Mouse (Mus musculus) intestine, embryonic 14.5 days (tissue): Measurements from ENCODE around the gene Scpep1. TPM values are rescaled to one million over a fixed set of nuclear protein-coding genes. Genes with fewer than 3 reads are reported as not detected.

Source experiments
- ATAC-seq: fragments of 200-750 bp; cut with Nextera tagmentation; replicated peaks from 2 replicates; pipeline ENCODE4 v1.8.0; 2017; ENCODE audit warnings: low read depth, moderate number of reproducible peaks, moderate TSS enrichment, moderate library complexity; ENCODE audit not compliant: low FRiP score, low TSS enrichment
- DNase-seq: peaks from one replicate; pipeline ENCODE4 v3.0.0-alpha.2; 2018; ENCODE audit warnings: low spot score
- H3K27ac ChIP-seq: fragments of 300-500 bp; sonication (generic); 2 replicates; pipeline ENCODE4 v1.5.1; 2014; ENCODE audit warnings: low read depth, mild to moderate bottlenecking, control low read depth
- H3K27me3 ChIP-seq: fragments of 300-500 bp; sonication (generic); replicated peaks from 2 replicates; pipeline ENCODE4 v1.6.1; 2014; ENCODE audit warnings: low read length, control low read depth; ENCODE audit not compliant: control insufficient read depth, insufficient read depth
- H3K36me3 ChIP-seq: fragments of 300-500 bp; sonication (generic); 2 replicates; pipeline ENCODE4 v1.6.1; 2014; ENCODE audit warnings: low read length, control low read depth; ENCODE audit not compliant: control insufficient read depth, insufficient read depth
- H3K4me1 ChIP-seq: fragments of 300-500 bp; sonication (generic); replicated peaks from 2 replicates; pipeline ENCODE4 v1.6.1; 2014; ENCODE audit warnings: low read length, control low read depth, mixed read lengths; ENCODE audit not compliant: control insufficient read depth, insufficient read depth
- H3K4me2 ChIP-seq: fragments of 300-500 bp; sonication (generic); 2 replicates; pipeline ENCODE4 v1.6.1; 2014; ENCODE audit warnings: low read length
- H3K4me3 ChIP-seq: fragments of 300-500 bp; sonication (generic); 2 replicates; pipeline ENCODE4 v1.5.1; 2014; ENCODE audit warnings: low read depth, low read length, control low read depth, mixed read lengths
- H3K9ac ChIP-seq: fragments of 300-500 bp; sonication (generic); 2 replicates; pipeline ENCODE4 v1.6.1; 2014; ENCODE audit warnings: mild to moderate bottlenecking, low read length
- H3K9me3 ChIP-seq: fragments of 300-500 bp; sonication (generic); 2 replicates; pipeline ENCODE4 v1.6.1; 2016; ENCODE audit warnings: low read length, control low read depth; ENCODE audit not compliant: control insufficient read depth
- WGBS: fragments of 180-500 bp; shearing (Covaris S2); extraction: QIAGEN DNeasy Blood & Tissue Kit; methylation state at CpG from one replicate; pipeline ENCODE4 v1.1.7; 2014; 5-methylcytosine and 5-hydroxymethylcytosine counted together
- polyA plus RNA-seq: library from polyadenylated mRNA; unstranded; fragments of >200 nt; fragmentation: Nextera tagmentation; extraction: Ambion mirVana; gene quantifications from 2 replicates; pipeline ENCODE4 v1.2.1, GENCODE M21; 2014

Scpep1 gene
- polyA plus RNA-seq, 1 experiment from 2014 or later, result 94.7 TPM

DNA sequence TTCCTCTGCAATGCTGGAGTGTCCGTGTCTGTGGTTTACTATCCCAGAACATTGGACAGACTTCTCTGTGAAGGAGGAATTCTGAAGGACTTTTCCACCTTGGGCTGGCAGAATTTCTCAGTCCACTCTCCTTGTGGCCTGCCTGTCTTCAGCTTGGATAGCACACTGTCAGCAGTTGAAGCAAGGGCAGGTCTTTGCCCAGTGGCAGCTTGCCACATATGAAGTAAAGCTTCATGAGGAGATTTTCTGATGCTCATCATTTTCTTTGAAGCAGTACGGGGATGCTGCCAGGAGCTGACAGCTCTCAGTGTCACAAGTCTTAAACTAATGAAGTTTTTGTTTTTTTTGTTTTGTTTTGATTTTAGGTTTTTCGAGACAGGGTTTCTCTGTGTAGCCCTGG lies 3.6 kb upstream of the Scpep1 start:
- no peak overlapping the region for H3K4me2 ChIP-seq
- H3K27ac ChIP-seq, result no peak overlapping the region
- ATAC-seq (no peak), DNase-seq (no peak)
- no peak overlapping the region for H3K9ac ChIP-seq
- H3K4me1 ChIP-seq, result peaks cover 10% of the 10 kb centered on the region; the same call in 1 of the 2 replicates
- H3K27me3 ChIP-seq, result no peaks in the 10 kb centered on the region
- no peaks in the 10 kb centered on the region for H3K36me3 ChIP-seq
- 84% methylated on average over 3 of the region's 3 CpGs for whole genome bisulfite sequencing
- no peak overlapping the region for H3K4me3 ChIP-seq
- no peaks in the 10 kb centered on the region for H3K9me3 ChIP-seq

- Histone ChIP-seq H3K27me3 (no peaks in the 10 kb centered on the region), H3K4me1 (peaks cover 10% of the 10 kb centered on the region; the same call in 1 of the 2 replicates), H3K4me3 (peak overlapping the region; percentile 53), H3K27ac (peak overlapping the region; percentile 47), H3K4me2 (peak overlapping the region; percentile 63), H3K9ac (peak overlapping the region; percentile 49), H3K9me3 (no peaks in the 10 kb centered on the region), H3K36me3 (0 out of 2 replicates have a peak, but pooled peaks cover 5% of the 10 kb centered on the region)
- ATAC-seq, result peak; percentile 74; the same call in 1 of the 2 replicates
- no peak for DNase-seq
- under 1% methylated on average over 4 of the region's 4 CpGs for WGBS
These were observed 462 bp downstream of the Scpep1 start for GRCm38 (mm10) chr11:88954803-88955202.

- 88% methylated on average over 3 of the region's 3 CpGs for WGBS
- Histone ChIP-seq H3K4me1 (peaks cover 10% of the 10 kb centered on the region; the same call in 1 of the 2 replicates), H3K36me3 (0 out of 2 replicates have a peak, but pooled peaks cover 5% of the 10 kb centered on the region), H3K9ac (no peak overlapping the region), H3K27ac (no peak overlapping the region), H3K9me3 (no peaks in the 10 kb centered on the region), H3K4me3 (no peak overlapping the region), H3K27me3 (no peaks in the 10 kb centered on the region), H3K4me2 (no peak overlapping the region)
- ATAC-seq (no peak), DNase-seq (no peak)
These were observed 1.7 kb downstream of the Scpep1 start for GRCm38 (mm10) chr11:88953582-88953981.

- 0 out of 2 replicates have a peak, but pooled peaks cover 5% of the 10 kb centered on the region for H3K36me3 ChIP-seq
- no peak overlapping the region for H3K9ac ChIP-seq
- no peak for ATAC-seq
- no peaks in the 10 kb centered on the region for H3K27me3 ChIP-seq
- H3K9me3 ChIP-seq, result no peaks in the 10 kb centered on the region
- no peak overlapping the region for H3K4me2 ChIP-seq
- WGBS, result 90% methylated on average over 5 of the region's 5 CpGs
- peaks cover 10% of the 10 kb centered on the region; the same call in 1 of the 2 replicates for H3K4me1 ChIP-seq
- no peak overlapping the region for H3K27ac ChIP-seq
- H3K4me3 ChIP-seq, result no peak overlapping the region
- no peak for DNase-seq
These were observed 3.1 kb downstream of the Scpep1 start for GRCm38 (mm10) chr11:88952117-88952516.

GRCm38 (mm10) chr11:88951576-88951975 lies 3.7 kb downstream of the Scpep1 start:
- WGBS, result 93% methylated on average over 2 of the region's 2 CpGs
- ATAC-seq, result no peak
- no peak overlapping the region for H3K4me3 ChIP-seq

DNA sequence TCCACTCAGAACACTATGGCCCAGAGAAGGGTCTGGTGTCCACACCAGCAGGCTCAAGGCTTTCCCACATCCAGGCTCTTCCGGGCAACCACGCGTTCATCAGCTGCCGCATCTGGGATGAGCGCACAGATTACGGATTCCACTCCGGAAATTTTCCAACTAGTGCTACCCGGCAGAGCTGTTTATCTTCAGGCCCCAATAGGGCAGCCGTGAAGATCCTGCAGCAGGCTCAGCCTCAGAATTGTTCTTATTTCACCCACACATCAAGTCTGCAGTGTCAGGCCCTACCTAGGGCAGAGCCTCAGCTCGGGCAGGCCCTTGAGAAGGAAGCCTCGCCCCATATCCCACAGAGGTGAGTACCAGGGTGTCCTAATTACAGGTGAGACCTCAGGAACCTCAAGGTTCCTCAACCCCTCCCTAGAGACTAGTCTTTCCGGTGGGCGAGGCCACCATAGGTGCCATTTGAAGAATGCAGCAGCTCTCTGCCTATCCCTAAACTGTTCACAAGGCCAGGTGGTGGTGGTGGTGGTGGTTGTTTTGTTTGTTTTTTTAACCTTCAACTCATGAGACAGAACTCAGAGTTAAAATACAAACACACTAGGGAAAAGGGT lies 4.5 kb downstream of the Scpep1 start:
- no peaks in the 10 kb centered on the region for H3K9me3 ChIP-seq
- H3K4me3 ChIP-seq, result no peak overlapping the region
- H3K27ac ChIP-seq, result no peak overlapping the region
- DNase-seq (no peak), ATAC-seq (no peak)
- no peaks in the 10 kb centered on the region for H3K27me3 ChIP-seq
- H3K36me3 ChIP-seq, result peaks cover 13% of the 10 kb centered on the region; the same call in 1 of the 2 replicates
- 72% methylated on average over 13 of the region's 13 CpGs for WGBS
- peaks cover 10% of the 10 kb centered on the region; the same call in 1 of the 2 replicates for H3K4me1 ChIP-seq
- H3K9ac ChIP-seq, result no peak overlapping the region
- no peak overlapping the region for H3K4me2 ChIP-seq

More at GRCm38 (mm10) chr11:88951576-88951975, 3.7 kb downstream of the Scpep1 start:
- no peak overlapping the region for H3K9ac ChIP-seq
- no peak for DNase-seq
- 0 out of 2 replicates have a peak, but pooled peaks cover 9% of the 10 kb centered on the region for H3K36me3 ChIP-seq
- no peak overlapping the region for H3K4me2 ChIP-seq
- H3K4me1 ChIP-seq, result peaks cover 10% of the 10 kb centered on the region; the same call in 1 of the 2 replicates
- no peaks in the 10 kb centered on the region for H3K27me3 ChIP-seq
- H3K27ac ChIP-seq, result no peak overlapping the region
- H3K9me3 ChIP-seq, result no peaks in the 10 kb centered on the region

DNA sequence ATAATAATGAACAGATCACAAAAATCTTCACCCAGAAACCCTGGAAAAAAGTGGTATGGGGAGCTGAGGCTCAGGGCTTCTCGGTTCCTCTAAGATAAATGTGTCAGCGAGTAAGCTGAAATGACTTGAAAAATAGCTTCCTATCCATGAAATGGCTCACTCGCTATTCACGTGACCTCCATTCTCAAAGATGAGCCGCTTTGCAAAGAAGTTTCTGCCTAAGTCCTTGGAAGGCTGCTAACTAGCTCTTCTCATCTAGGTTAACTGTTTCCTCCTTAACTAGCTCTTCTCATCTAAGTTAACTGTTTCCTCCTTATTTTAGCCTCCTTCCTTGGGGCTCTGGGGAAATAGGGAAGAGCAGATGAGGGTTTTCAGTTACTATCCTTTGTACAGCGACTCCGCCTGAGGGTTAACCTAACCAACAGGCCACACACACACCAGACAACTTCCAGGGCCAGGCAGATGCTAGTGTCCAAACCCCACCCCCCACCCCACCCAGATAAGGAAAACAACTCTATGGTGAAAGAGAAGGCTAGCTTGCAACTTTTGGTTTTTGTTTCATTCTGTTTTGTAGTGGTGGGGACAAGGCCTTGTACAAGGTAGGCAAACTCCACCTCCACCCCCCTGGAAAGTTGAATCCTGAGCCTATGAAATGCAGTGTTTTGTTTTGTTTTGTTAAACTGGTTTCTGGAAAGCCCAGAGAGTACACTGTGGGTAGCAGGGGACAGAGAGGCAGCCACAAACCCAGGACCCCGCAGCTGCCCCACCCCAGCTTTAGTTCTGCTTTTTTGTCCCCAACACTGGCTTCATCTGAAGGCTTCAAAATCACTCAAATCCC lies 5.2 kb downstream of the Scpep1 start:
- no peak overlapping the region for H3K4me2 ChIP-seq
- ATAC-seq, result no peak
- peaks cover 19% of the 10 kb centered on the region; the same call in 1 of the 2 replicates for H3K36me3 ChIP-seq
- H3K27me3 ChIP-seq, result no peaks in the 10 kb centered on the region
- no peak overlapping the region for H3K4me3 ChIP-seq
- H3K27ac ChIP-seq, result no peak overlapping the region
- H3K9me3 ChIP-seq, result no peaks in the 10 kb centered on the region
- 0 out of 2 replicates have a peak, but pooled peaks cover 7% of the 10 kb centered on the region for H3K4me1 ChIP-seq
- WGBS, result 81% methylated on average over 8 of the region's 8 CpGs
- no peak for DNase-seq
- no peak overlapping the region for H3K9ac ChIP-seq

DNA sequence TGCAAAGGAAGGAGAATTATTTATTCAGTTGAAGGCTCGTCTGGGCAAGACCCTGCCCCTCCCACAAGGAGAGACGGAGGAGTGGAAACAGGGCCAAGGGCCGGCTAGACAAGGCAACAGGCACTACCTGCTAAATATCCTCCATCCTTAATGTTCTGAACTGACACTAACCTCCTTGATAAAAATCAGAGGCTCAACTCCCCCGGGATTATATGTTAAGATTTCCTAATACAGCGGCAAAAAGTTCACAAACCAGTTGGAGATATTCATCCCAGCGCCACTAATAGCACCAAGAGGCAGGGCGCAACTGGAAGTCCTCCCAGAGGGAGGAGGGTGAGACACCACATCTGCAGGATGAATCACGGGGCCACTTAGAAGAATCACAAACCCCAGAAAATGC lies 6.4 kb downstream of the Scpep1 start:
- ATAC-seq, result no peak
- Histone ChIP-seq H3K9ac (no peak overlapping the region), H3K27me3 (no peaks in the 10 kb centered on the region), H3K4me3 (no peak overlapping the region), H3K4me1 (no peaks in the 10 kb centered on the region), H3K9me3 (no peaks in the 10 kb centered on the region), H3K36me3 (peaks cover 30% of the 10 kb centered on the region), H3K4me2 (no peak overlapping the region), H3K27ac (no peak overlapping the region)
- 64% methylated on average over 8 of the region's 8 CpGs for WGBS
- DNase-seq, result no peak
